Mouse (Mus musculus): ENCODE measurements around the gene Grk2.

DNA sequence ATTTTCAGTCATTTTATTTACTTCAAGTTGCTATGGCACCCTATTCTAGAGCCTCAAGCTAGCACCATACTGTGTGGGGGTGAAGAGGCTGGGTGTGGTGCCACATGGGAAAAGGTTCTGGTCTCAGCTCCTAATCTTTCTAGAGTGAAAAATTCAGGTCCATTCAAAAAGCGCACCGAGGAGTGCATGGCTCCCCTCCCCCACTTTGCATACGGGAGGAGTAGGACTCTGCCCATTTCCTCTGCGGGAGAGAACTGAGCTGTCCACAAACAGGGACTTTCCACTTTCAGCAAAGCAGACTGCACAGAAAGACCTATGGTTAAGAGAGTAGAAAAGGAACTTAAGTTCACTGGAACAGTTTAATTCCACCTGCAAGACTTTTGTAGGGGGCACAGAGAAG, 26.6 kb upstream of the Grk2 start:
- TF ChIP-seq UBTF (IDR thresholded peaks at IDR 0.05; ENCODE audit: low read depth, low read length): no peak
- 0 out of 2 replicates have a peak, but pooled peaks have one; percentile 14 for TF ChIP-seq E2F4 (IDR thresholded peaks at IDR 0.05; ENCODE audit: insufficient replicate concordance, low read depth, low read length)

Measured in CH12.LX (cell line).